Mouse (Mus musculus) cerebellum, postnatal 36 days (tissue): ENCODE results near the gene Sqstm1.

Experiments
- DNase-seq, 2 experiments: peaks; one replicate each; pipeline ENCODE4 v3.0.0; 2021 to 2022; ENCODE audit warnings: mixed read lengths in 2 of 2

The Sqstm1 gene

GRCm38 (mm10) chr11:50207344-50207743, 3.3 kb downstream of the Sqstm1 start:
- no peak for DNase-seq

- no peak for DNase-seq
Measured at GRCm38 (mm10) chr11:50206037-50206436, 4.6 kb downstream of the Sqstm1 start.

GRCm38 (mm10) chr11:50205434-50205833, 5.2 kb downstream of the Sqstm1 start:
- DNase-seq, result no peak

GRCm38 (mm10) chr11:50203302-50203827, 7.3 kb downstream of the Sqstm1 start:
- no peak for DNase-seq

- no peak for DNase-seq
Measured at GRCm38 (mm10) chr11:50201590-50201989, 9.0 kb downstream of the Sqstm1 start.

GRCm38 (mm10) chr11:50200613-50201012, 10.0 kb downstream of the Sqstm1 start:
- no peak for DNase-seq

- DNase-seq, result no peak
Measured at GRCm38 (mm10) chr11:50198916-50199315, 11.7 kb downstream of the Sqstm1 start.

GRCm38 (mm10) chr11:50198219-50198846, 12.3 kb downstream of the Sqstm1 start:
- no peak for DNase-seq

GRCm38 (mm10) chr11:50197500-50197899, 13.1 kb downstream of the Sqstm1 start:
- DNase-seq, result no peak

GRCm38 (mm10) chr11:50194793-50195192, 15.8 kb downstream of the Sqstm1 start:
- DNase-seq, result no peak

GRCm38 (mm10) chr11:50194070-50194469, 16.6 kb downstream of the Sqstm1 start:
- DNase-seq, result no peak

GRCm38 (mm10) chr11:50192278-50192677, 18.3 kb downstream of the Sqstm1 start:
- no peak for DNase-seq

GRCm38 (mm10) chr11:50190362-50190761, 20.3 kb downstream of the Sqstm1 start:
- DNase-seq, result no peak

GRCm38 (mm10) chr11:50188682-50189081, 21.9 kb downstream of the Sqstm1 start:
- no peak for DNase-seq

GRCm38 (mm10) chr11:50184788-50185187, 25.8 kb downstream of the Sqstm1 start:
- DNase-seq, result no peak

- no peak for DNase-seq
Measured at GRCm38 (mm10) chr11:50182702-50183101, 27.9 kb downstream of the Sqstm1 start.

- DNase-seq, result no peak
Measured at GRCm38 (mm10) chr11:50180478-50181231, 30.0 kb downstream of the Sqstm1 start.

- DNase-seq, result no peak
Measured at GRCm38 (mm10) chr11:50178532-50179488, 31.8 kb downstream of the Sqstm1 start.

GRCm38 (mm10) chr11:50177111-50177510, 33.5 kb downstream of the Sqstm1 start:
- no peak for DNase-seq

- no peak for DNase-seq
Measured at GRCm38 (mm10) chr11:50176351-50176750, 34.3 kb downstream of the Sqstm1 start.

GRCm38 (mm10) chr11:50174730-50175187, 35.9 kb downstream of the Sqstm1 start:
- DNase-seq, result peak; percentile 97 to 98

- peak in 1 of 2 experiments; percentile 24 for DNase-seq
Measured at GRCm38 (mm10) chr11:50174111-50174729, 36.4 kb downstream of the Sqstm1 start, which contains the start of gene Mrnip. Gene Mrnip (plus strand): TSS chr11:50174444.
